Mouse (Mus musculus) adrenal gland, adult (tissue): Measurements from ENCODE around the gene Man1c1.

Experiments
- DNase-seq, 2 experiments: peaks; one replicate each; pipeline ENCODE4 v3.0.0; 2022 to 2023; ENCODE audit warnings: low spot score in 1 of 2; ENCODE audit not compliant: inconsistent age in 2 of 2

Man1c1 gene

GRCm38 (mm10) chr4:134725735-134726345 is 21.8 kb upstream of the Man1c1 start:
- no peak for DNase-seq

GRCm38 (mm10) chr4:134724974-134725373 is 20.9 kb upstream of the Man1c1 start:
- DNase-seq, result no peak

GRCm38 (mm10) chr4:134723251-134723650 is 19.2 kb upstream of the Man1c1 start:
- no peak for DNase-seq

GRCm38 (mm10) chr4:134721076-134721475 is 17.0 kb upstream of the Man1c1 start:
- no peak for DNase-seq

- DNase-seq, result no peak
Measured at GRCm38 (mm10) chr4:134720371-134720770, 16.3 kb upstream of the Man1c1 start.

GRCm38 (mm10) chr4:134719489-134719888 is 15.4 kb upstream of the Man1c1 start:
- no peak for DNase-seq

GRCm38 (mm10) chr4:134713937-134714336 is 9.8 kb upstream of the Man1c1 start:
- DNase-seq, result peak; percentile 85 to 94

GRCm38 (mm10) chr4:134705311-134705710 is 1.2 kb upstream of the Man1c1 start:
- DNase-seq, result no peak

- DNase-seq, result no peak
Measured at GRCm38 (mm10) chr4:134704590-134704989, 500 bp upstream of the Man1c1 start.

GRCm38 (mm10) chr4:134702981-134703834 is 882 bp downstream of the Man1c1 start:
- DNase-seq, result peak; percentile 67 to 88

GRCm38 (mm10) chr4:134701934-134702333 is 2.2 kb downstream of the Man1c1 start:
- peak; percentile 70 to 89 for DNase-seq

GRCm38 (mm10) chr4:134700911-134701310 is 3.2 kb downstream of the Man1c1 start:
- no peak for DNase-seq

- peak; percentile 60 to 64 for DNase-seq
Measured at GRCm38 (mm10) chr4:134693202-134693940, 10.7 kb downstream of the Man1c1 start.

- no peak for DNase-seq
Measured at GRCm38 (mm10) chr4:134692388-134692787, 11.7 kb downstream of the Man1c1 start.

GRCm38 (mm10) chr4:134686022-134686661 is 17.9 kb downstream of the Man1c1 start:
- DNase-seq, result peak in 1 of 2 experiments; percentile 62

- DNase-seq, result peak in 1 of 2 experiments; percentile 67
Measured at GRCm38 (mm10) chr4:134684637-134685338, 19.3 kb downstream of the Man1c1 start.

- DNase-seq, result no peak
Measured at GRCm38 (mm10) chr4:134683892-134684291, 20.2 kb downstream of the Man1c1 start.

GRCm38 (mm10) chr4:134683008-134683407 is 21.1 kb downstream of the Man1c1 start:
- no peak for DNase-seq

- DNase-seq, result no peak
Measured at GRCm38 (mm10) chr4:134682423-134682822, 21.7 kb downstream of the Man1c1 start.

- DNase-seq, result no peak
Measured at GRCm38 (mm10) chr4:134681819-134682218, 22.3 kb downstream of the Man1c1 start.
